Mouse (Mus musculus): ENCODE data around the gene 1700003F12Rik.

Gene 1700003F12Rik

GRCm38 (mm10) chr2:154549127-154549885, 2.4 kb downstream of the 1700003F12Rik start:
- DNase-seq (ENCODE audit: low spot score in 2 of 2) = peak; percentile 42 to 59

GRCm38 (mm10) chr2:154549886-154550189, 3.0 kb downstream of the 1700003F12Rik start:
- no peak for DNase-seq (ENCODE audit: low spot score in 2 of 2)

DNA sequence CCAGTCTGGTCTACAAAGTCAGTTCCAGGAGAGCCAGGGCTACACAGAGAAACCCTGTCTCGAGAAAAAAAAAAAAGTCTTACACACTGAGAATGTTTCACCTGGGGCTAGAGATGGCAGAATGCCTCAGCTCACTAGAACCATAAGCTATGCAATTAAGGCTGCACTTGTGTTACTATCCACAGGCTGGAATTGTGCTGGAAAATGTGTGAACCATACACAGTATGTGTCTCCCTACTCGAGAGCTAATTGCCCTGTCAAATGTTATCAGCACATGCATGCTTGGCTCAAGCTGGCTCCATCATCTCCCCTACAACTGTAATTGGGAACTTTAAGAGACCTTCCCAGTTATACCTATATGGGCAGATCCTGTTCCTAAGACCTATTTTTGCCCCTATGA, 4.1 kb downstream of the 1700003F12Rik start:
- no peak for DNase-seq (ENCODE audit: low spot score in 2 of 2)

GRCm38 (mm10) chr2:154551476-154551875, 4.6 kb downstream of the 1700003F12Rik start, which contains the start of gene Actl10:
Actl10 (plus strand) TSS chr2:154551776.
- no peak for DNase-seq (ENCODE audit: low spot score in 2 of 2)

GRCm38 (mm10) chr2:154551927-154552326, 5.0 kb downstream of the 1700003F12Rik start:
- DNase-seq (ENCODE audit: low spot score in 2 of 2) = no peak

DNA sequence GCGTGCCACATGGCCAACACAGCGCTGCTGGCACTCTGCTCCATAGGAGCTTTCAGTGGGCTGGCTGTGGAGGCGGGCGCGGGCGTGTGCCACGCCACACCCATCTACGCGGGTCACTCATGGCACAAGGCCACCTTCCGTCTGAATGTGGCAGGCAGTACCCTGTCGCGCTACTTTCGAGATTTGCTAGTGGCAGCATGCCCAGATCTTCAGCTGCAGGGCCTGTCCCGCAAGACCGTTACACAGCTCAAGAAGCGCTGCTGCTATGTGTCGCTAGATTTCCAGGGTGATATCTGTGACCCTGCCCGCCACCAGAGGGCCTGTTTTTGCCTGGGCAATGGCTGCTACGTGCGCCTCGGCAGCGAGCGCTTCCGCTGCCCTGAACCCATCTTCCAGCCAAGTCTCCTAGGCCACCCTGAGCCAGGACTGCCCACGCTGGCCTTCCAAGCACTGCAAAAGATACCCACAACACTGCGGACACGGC, 5.6 kb downstream of the 1700003F12Rik start:
- peak; percentile 41 to 69 for DNase-seq (ENCODE audit: low spot score in 2 of 2)

GRCm38 (mm10) chr2:154555235-154555634, 8.3 kb downstream of the 1700003F12Rik start:
- peak; percentile 68 to 76 for DNase-seq (ENCODE audit: low spot score in 2 of 2)

DNA sequence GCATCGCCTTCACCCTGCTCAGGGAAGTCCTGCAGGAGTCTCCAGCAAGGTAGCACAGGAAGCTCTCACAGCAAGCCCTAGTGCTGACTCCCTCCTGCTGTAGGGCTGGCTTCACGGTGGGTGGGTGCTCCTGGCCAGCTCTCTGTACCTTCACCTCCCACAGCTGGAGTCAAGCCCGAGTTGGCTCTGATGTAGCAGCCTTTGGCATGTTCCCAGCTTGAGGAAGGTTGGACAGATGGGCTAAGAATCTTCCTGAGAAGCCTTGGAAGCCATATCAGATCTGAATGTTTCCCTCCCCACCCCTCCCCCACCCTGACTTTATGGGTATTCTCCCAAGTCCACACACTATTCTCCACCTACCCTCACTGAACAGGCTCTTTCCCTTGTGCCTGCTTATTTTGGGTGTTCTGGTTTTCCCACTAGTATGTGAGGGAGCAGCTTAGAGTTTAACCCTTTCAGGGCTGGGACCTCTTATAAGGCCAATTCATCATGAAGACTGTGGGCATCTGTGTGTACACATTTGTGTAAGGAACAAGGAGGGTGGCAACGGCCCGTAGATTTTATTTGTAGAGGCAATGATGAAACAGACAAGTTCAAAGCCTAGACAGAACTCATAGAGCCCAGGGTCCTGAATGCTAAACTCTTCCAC, 10.4 kb downstream of the 1700003F12Rik start:
- no peak for DNase-seq (ENCODE audit: low spot score in 2 of 2)

- DNase-seq (ENCODE audit: low spot score in 2 of 2) = peak; percentile 64 to 75
Measured at GRCm38 (mm10) chr2:154558264-154559039, 11.6 kb downstream of the 1700003F12Rik start, which contains the start of gene Necab3. Necab3 (minus strand) TSS chr2:154558890.

DNA sequence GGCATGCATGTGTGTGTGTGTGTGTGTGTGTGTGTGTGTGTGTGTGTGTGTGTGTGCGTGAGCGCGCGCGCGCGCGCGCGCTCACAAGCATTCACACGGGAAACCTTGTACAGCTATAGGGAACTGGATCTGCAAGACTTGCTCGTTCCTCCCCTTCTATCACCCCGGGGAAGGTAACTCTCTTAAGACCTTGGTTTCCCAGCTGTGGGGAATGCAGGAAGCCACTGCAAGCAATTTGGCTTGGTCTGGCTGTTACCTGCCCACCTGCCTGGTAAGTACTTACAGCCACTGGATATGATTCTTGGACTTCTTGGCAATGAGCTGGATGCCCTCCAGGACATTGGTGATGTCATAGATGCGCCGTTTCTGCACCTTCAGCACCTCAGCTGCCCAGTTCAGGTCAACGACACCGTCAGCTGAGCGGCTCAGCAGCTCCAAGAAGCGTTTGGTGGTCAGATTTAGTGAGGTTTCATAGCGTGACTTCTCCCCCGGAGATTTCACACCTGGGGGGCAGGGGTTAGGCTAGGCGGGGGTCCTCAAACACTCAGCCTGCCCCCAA, 16.8 kb downstream of the 1700003F12Rik start:
- DNase-seq (ENCODE audit: low spot score in 2 of 2) = no peak

DNA sequence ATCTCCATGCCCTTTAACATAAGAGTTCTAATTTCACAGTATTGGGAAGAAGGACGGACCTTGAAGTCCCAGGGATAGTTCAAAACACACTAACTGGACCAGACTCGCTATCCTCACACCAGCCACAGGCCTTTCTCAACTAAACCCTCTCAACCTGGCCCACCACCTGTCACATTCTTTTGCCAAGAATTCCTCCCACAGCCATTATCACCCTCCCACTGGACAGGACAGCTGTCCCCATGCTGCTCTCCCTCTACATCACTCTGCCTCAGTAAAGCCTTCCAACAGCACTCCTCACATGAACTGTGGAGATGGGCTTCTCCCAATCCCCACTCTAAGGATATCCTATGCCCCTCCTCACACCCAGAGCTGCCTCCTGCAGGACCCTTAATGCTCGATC, 18.7 kb downstream of the 1700003F12Rik start:
- peak in 1 of 2 experiments; percentile 53 for DNase-seq (ENCODE audit: low spot score in 2 of 2)

DNA sequence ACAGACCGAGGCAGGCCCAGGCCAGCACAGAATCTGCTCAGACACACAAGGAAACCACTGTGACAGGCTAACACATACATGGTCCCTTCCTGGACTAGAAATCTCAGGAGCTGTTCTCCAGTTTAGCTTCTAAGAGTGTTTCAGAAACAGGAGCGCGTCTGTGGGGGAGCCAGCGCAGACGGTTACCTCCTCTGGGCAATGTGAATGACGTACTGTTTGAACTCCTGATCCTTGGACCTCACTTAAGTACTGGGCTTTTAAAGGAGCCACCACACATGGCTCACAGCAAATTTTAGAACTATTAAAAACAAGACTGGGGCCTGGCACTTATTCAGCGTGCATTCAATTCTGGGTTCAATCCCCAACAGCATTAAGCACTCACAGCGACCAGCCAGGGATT, 19.8 kb downstream of the 1700003F12Rik start:
- no peak for DNase-seq (ENCODE audit: low spot score in 2 of 2)

GRCm38 (mm10) chr2:154567766-154568165, 20.9 kb downstream of the 1700003F12Rik start:
- no peak for DNase-seq (ENCODE audit: low spot score in 2 of 2)

DNA sequence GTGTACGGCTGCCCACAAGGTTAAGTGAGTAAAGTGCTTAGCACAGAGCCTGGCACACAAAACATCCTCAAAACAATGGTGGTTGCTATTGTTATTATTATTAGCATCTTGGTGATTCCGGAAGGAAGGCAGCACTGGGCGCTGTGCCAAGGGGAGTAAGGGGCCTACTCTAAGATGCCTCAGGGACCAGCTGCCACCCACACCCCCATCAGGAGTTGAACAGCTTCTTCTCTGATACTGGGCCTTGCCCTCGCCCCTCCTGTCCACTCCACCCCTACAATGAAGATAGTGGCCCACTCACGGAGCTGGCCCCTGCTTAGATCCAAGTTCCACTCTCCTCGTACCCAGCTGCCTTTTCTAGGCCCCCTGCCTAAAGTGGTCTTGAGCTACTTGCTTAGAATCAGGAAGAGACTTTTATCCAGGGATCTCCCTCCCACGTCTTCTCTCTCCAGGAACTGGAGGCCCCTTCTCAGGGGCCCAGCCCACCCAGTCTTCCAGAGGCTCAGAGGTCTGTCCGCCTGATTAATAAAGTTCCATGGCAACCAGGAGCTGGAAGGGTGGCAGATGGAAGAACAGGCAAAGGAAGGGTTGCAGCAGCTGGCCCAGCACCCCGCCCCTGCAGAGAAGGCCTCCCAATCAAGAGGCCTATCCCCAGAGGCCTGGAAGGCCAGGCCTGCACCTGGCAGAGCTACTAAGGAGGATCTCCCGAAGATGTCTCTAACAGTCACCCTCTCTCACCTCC, 21.6 kb downstream of the 1700003F12Rik start:
- DNase-seq (ENCODE audit: low spot score in 2 of 2) = no peak

DNA sequence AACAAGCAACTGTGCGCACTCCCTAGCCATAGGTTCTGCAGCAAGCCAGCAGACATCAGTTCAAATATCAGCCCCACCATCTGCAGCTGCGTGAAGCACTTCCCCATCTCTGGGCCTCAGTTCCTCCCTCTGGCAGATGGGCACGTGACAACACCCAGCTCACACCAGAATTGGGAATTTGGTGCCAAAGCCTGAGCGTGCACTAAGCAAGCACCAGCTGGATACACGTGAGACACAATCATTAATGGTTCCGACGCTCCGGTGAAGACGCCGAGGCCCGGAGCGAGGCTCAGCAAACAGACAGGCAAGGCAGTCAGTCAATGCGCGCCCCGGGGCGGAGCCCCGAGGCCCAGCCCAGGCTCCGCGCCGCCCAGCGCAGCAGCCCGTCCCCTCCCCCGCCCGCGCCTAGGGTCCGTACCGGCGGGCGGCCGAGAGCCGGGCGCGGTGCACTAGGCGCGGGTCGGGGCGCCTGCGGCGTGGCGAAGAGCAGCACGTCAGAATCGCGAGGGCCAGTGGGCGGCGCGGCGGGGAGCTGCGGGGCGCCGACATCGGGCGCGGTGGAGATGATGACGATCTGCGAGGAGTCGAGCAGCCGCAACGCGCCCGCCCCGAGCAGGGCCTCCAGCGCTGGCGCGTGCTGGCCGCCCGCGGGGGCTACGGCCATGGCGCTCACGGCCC, 22.3 kb downstream of the 1700003F12Rik start:
- peak in 1 of 2 experiments; percentile 39 for DNase-seq (ENCODE audit: low spot score in 2 of 2)

- DNase-seq (ENCODE audit: low spot score in 2 of 2) = peak; percentile 91 to 93
Measured at GRCm38 (mm10) chr2:154569836-154570286, 23.0 kb downstream of the 1700003F12Rik start, which contains the start of gene E2f1. E2f1 (minus strand) TSS chr2:154569892.

DNA sequence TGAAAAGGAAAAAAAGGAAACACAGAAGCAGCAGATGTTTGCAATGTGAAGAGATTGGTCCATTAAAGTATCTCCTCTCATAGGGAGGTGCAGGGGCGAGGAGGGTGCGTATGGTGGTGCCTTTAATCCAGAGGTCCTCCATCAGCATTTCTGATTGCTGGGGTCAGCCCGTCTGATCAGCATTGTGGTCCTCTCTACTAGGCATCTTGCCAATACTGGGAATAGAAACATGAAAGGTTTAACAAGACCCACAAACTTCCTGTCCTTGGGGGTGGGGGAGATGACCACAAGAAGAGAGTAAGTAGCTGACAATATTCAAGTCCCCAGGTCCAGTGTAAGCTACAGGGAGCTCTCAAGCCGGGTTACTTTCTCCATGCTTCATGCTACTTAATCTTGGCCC, 23.8 kb downstream of the 1700003F12Rik start:
- DNase-seq (ENCODE audit: low spot score in 2 of 2) = no peak

DNA sequence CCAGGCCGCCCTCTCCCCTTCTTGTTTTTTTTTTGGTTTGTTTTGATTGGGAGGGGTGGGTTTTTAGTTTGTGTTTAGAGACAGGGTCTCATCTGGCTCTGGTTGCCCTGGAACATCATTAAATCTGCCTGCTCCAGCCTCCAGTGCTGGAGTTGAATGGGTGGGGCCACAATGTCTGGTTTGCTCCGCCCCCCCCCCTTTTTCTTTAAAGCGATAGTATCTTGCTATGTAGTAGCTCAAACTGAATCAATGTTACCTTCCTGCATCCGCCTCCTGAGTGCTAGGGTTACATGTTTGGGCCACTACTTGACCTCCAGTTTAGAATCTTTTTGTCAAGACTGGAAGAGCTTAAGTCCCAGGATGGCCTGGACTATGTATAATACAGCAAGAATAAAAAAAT, 24.4 kb downstream of the 1700003F12Rik start:
- no peak for DNase-seq (ENCODE audit: low spot score in 2 of 2)

DNA sequence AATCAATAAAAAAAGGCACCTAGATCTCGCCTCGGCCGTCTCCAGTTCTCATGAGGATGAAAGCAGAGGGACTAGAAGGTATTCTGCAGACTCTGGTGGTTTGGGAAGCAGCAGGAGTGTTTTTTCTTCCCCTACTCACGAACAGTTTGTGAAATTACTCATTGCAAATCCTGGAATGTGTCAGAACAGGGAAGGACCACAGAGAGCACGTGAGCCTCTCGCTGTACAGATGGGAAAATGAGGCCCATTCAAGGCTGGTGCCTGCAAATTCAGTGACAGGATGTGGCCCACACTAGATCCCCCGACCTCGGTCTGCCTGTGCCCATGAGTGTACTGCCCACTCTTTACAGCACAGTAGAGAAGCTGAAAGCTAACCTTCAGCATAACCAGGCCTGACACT, 25.1 kb downstream of the 1700003F12Rik start:
- no peak for DNase-seq (ENCODE audit: low spot score in 2 of 2)

DNA sequence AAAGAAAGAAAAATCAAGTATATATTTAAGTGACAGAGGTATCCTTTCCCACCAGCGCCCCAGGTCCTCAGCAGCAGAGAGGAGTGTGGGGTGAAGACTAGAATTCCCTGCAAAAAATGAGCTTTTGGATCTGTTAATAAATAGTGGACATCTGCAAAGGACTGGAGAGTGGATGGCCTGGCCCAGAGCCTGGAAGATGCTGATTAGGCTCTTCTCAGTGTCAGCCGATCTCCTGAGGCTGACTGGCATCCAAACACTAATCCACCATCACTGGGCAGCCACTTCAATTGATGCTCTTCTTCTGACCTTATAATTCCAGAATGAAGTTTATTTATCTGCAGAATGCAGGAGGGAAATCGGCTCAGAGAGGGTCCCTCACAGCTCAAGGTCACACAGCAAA, 26.1 kb downstream of the 1700003F12Rik start:
- no peak for DNase-seq (ENCODE audit: low spot score in 2 of 2)
